Mouse (Mus musculus) urinary bladder, adult 2 months (tissue): Measurements from ENCODE around the gene Reep3. TPM values are rescaled to one million over a fixed set of nuclear protein-coding genes. Genes with fewer than 3 reads are reported as not detected.
"Not testable (repeated sequence)": the region's sequence is repeated elsewhere in the genome, so short reads cannot be mapped to it uniquely, and the experiment has no call there.

Experiments used
- DNase-seq: peaks from one replicate; pipeline ENCODE4 v3.0.0; 2022; ENCODE audit warnings: low spot score
- polyA plus RNA-seq: library from polyadenylated mRNA; depleted of rRNA; stranded (reverse); fragments of >200 nt; gene quantifications from 2 replicates; pipeline ENCODE4 v1.2.3, GENCODE M21; 2012

Reep3 gene
- polyA plus RNA-seq, 1 experiment: 50.7 TPM

DNA sequence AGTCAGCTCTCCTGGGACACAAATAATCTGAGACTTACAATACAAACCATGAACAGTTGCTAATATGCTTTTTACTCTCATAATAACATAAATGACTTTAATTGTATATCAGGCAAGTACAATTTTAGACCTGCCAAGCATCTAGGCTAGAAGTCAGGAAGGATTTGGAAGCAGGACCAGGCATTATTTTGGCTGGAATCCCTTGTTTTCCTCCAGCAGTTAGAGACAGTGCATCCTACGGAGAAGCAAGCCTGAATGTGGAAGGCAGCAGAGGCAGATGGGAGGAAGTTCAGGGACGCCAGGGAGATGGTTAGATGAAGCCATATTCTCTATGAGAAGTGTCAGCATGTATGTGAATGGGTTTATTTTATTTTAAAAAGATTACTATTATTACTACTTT lies 79.4 kb downstream of the Reep3 start:
- no peak for DNase-seq

DNA sequence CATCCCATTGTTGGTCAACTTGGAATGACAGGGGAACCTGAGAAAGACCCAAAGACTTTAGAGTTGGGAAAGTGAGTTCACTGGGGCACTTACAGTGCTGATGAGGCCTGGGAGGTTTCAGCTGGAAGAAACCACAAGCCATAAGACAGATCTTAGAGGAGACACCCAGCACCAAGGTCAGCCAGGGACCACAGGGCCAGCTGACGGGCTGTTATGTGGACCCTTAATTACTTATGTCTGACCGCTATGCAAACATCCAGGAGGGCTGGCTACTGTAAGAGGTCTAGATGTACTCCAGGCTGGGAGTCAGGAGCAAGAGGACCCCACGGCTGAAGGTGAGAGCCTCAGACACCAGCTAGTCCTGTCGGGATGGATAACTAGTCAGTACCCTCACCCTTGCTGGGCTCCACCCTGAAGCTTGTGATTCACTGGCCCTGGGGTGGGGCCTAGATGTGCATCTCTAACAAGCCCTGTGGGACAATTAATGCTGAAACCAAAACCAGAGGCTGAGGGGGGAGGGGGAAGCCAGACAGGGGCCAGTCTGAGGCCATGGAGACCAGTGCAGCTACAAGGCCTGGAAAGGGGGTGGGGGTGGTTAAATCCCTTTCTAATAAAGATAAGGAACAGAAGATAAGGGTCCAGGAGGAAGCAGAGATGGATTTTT lies 80.0 kb downstream of the Reep3 start:
- DNase-seq: no peak

DNA sequence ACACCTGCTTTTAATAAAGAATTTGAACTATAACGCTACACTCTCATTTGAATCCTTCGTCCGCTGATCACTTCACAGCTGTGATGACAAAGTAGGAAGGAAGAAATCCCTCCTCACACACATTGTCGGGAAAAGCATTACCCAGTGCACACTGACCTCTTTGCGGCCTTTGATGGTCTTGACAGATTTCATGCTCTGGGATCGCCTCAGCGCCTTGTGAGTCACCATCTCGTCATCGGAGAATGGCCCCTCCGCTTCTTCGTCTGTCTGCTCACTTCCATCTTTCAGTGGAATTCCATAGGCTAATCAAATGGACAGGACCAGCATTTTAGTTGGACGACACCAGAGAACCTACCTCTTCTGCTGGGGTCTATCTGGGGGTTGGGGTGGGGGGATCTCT lies 82.0 kb downstream of the Reep3 start:
- no peak for DNase-seq

DNA sequence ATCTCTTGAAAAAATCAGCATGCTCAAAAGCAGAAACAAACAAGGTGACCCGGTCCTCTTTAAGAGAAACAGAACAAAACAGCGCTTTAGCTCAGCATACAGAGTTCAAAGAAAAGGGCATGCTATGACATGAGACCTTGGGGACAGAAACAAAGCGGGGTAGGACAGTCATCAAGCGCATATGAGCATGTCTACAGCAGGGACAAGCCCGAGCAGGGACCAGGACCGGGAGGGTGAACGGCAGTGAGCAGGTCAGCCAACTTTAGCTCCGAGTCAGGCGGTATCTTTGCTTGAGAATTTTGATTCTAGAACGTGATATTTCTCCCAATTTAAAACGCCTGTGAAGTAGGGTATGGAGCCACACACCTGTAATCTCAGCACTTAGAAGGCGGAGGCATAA lies 86.2 kb downstream of the Reep3 start:
- no peak for DNase-seq

DNA sequence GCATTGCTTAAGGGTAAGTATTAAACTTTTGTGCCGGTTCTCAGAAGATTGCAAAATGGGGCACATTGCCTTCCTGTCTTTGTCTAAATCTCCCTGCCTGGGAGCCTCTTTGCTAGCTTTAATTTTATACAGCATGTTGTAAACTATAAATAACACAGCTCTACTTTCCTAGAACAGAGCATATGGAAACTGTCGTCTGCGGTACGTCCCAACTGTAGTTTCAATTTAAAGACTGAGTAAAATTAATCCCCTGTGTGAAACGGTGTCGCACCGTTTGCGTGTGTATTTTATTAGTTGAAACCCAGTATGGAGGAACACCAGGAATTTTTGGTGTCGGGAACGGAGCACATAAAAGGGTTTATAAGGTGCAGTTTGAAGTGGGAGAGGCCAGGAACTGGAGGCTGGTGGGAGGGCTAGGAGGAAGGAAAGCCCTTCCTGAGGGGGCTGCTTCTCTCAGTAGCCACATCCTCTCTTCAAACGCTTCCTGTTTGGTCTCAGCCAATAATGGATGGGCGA lies 92.2 kb downstream of the Reep3 start:
- DNase-seq: no peak

DNA sequence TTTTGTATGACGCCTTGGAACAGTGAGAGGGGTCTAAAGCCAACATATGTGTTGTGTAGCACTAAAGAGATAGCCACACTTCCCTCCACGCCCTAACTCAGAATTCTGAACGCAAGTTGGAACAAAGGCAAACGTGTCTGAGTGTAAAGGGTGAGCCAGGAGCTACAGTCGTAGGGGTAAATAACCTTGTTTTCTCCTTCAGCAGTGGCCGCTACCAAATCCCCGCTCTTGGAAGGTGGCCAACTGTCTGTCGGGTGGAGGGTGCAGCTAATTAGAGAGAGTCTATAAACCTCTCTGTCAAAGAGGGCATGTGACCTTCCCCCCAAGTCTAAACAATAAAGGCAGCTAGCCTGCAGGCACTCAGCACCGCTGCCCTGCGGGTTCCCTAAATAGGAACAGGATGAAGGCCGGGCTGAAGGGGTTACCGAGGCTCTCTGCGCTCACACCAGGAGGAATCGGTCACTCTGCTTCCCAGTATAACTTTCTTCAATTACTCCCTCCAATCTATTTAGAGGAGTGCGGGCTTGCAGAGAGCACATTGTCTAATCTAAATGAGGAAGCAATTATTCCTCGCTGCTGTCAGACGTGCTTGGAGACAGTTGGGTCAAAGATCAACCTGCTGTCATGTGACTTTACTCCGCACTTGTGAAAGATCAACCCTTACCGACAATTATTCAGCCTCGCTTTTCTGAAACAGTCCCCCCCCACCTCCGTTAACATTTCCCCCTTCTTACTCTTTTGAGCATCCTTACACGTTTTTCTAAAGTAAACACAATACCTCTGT lies 92.8 kb downstream of the Reep3 start:
- peak; percentile 55 for DNase-seq

DNA sequence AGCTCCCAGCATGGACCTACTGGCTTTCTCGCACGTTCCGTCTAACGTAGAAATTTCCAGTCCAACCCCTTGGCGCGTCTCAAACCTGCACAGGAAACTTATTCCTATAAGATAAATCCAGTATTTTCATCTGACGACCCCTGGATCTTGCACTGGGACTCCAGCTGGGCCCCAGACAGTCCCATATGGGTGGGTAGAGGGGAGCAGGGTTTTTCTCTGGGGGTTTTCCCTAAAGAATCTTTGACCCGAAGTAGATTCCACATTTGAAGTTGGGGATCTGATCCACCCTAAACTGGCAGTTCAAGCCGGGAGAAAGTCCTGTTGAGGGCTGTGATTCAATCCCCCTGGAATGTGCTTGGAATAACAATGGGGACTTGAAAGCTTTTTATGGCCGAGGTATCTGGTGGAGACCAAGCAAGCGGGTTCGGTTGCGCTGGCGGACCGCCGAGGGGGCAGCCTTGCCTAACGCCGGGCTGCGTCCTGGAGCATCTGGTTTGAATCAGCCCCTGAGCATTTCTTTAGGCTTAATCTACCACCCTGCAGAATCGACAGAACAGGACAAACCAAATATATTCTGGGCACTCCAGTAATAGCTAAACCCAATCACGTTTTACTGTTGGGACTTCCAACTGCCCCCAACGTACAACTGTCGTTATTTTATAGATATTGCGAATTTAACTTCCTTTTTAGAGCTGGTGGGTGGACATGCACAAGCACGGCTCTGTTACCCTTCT lies 93.6 kb downstream of the Reep3 start:
- peak; percentile 58 for DNase-seq

DNA sequence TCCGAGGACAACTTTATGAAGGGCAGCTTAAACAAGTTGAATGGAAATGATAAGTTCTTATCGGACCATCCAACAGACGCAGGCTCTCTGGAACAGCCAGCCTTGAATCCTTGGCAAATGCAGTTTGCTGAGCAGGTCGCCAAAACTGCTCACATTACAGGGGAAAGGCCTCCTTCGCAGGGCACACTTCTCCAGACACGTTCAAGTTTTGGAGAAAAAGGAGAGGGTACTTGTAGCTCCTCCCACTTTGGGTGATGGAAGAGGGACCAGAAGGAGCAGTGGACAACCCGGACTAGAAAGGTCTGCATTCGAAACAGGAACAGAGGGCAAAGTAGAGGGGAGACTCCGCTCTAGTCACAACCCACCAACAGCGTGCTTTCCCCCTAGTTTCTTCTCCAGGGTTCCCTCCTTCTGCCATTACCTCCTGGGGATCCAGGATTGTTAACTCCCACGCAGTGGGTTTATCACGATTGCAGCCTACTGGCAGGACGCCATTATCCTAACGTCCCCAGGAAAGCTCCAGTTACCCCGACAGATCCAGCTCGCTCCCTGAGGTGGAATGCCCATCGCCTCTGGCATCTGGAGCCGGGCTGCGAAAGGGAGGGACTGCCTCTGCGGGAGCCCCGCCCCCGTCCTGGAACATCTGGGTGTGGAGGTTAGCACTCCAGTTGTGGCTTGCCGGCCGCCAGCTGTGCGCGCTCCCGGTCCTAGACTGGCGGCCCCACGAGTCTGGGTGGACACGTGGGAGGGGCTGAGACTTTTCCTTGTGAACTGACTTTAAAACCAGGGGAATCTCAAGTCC lies 94.3 kb downstream of the Reep3 start:
- peak; percentile 68 for DNase-seq

DNA sequence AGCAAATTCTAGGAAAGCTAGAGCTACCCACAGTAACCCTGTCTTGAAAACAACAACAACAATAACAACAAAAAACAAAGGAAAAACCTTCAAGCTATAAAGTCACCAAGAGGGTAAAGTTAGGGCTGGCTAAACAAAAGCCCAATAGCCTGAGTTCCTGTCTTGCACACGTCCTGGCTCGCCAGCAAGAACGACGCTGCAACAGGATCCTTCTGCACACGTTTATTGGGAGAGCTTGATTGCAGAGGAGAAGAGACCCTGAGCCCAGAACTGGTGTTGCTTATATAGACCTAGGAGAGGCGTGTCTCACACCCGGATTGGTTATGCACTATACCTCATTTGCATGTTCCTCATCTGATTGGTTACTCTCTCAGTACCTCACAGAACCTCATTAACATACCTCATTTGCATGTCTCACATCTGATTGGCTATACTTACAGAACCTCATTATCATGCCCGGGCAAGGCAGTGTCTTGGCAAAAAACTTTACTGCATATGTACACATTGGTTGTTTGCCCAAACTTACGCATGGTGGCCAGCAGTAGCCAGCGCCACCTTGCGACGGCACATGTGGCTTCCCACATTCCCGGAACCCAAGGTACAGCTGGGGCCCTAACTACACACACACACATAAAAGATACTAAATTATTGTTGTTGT lies 95.7 kb downstream of the Reep3 start:
- DNase-seq: not testable (repeated sequence)

DNA sequence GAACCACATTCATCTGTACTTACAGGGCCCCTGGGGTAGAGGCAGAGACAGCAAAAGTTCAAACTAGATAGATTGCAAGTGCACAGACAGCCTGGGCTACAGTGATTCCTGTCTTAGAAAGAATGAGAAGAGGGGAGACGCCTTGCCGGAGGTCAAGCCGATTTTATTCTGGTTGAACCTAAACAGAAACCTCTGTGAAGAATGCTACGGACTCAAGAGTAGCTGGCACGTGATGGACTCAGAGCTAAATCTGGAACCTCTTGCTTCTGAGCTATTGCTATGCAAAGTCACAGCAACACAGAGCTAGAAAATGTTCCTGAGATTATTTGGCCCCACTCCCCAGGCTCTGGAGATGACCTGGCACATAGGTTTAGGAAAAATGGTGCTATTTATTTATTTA lies 96.6 kb downstream of the Reep3 start:
- DNase-seq: no peak

DNA sequence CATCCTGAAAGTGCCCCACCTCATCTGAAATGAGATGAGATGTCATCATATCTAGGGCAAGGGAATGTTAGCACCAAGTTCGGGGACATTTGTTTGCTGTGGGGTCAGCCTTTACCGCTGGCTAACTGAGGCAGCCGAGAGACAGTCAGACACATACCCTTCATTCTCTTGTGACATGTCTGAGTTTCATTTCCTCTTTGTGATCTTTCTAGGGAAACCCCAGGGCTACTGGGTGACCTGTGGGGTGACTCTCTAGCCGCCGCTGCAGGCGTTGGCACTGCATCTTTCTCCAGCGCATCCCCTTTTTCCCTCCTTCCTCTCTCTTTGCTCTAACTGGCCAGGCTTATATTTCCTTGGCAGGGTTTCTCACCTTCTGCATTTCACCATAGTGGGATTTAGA lies 98.0 kb downstream of the Reep3 start:
- DNase-seq: no peak

DNA sequence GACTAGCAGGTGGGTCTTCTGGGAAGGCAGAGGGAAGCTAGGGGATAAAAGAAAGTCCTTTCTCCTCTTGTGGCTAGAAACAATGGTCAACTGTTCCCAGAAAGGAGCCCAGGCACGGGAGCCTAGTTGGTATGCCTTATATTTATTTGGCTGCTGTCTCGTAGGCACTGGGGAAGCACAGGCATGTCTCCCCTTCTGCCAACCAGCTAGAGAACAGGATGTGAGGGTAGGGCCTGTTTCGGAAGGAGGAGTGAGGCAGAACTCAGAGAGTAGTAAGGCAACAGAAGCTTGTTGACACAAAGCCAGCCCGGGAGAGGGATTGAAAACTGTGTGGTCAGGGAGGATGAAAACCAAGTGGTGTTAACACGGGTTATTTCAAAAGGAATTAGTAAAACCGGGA lies 101.6 kb downstream of the Reep3 start:
- DNase-seq: no peak

DNA sequence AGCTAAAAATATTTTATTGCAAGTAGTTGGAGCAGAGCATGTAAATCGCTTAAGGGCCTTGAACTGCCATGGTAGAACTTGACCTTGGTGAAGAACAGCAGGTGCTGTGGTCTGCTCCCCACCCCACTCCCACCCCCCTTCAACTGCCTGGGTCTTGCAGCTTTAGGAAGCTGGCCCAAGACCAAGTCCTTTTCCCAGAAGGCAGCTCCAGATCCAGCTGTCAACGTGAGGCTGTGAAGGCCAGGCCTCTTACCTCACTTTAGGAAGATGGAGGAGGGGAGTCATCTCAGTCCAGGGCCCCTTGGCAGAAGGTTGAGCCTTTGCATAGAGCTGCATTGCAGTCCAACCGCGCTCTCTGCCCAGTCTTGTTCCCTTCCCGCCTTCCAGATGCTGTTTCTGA lies 102.3 kb downstream of the Reep3 start:
- no peak for DNase-seq

DNA sequence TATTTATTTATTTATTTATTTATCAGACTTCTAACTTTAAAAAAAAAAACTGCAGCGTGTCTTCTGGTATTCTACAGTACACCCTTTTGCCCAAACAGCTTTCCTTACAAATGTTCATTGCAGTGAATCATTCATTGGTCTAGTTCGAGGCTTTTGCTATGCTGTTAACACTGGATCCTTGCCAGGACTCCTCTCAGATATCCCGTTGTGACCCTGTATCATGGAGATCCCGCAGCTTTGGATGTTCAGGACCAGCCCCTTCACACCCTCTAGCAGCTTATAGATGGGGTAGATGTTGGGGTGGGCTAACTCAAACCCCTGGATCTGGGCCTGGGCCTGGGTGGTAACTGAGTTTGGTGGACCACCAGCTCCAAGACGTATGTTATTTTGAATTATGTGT lies 104.2 kb downstream of the Reep3 start:
- DNase-seq: no peak

DNA sequence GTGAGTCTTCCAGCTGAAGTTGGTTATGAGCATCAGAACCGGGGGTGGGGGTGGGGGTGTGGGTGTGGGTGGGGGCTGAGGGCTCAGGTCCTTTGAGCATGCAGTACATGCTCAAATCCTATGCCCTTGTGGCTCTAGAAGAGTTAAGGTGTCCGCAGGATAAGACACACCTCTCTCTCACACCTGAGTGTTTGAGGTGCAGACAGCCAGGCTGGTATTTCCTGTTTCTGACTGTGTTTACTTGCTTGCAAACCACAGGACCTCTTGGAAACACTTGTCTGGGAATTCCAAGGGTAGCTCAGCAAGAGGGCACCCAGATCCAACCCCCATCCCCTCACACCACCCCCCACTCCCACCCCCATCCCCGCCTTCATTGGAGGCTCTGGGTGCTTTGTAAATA lies 106.2 kb downstream of the Reep3 start:
- no peak for DNase-seq

DNA sequence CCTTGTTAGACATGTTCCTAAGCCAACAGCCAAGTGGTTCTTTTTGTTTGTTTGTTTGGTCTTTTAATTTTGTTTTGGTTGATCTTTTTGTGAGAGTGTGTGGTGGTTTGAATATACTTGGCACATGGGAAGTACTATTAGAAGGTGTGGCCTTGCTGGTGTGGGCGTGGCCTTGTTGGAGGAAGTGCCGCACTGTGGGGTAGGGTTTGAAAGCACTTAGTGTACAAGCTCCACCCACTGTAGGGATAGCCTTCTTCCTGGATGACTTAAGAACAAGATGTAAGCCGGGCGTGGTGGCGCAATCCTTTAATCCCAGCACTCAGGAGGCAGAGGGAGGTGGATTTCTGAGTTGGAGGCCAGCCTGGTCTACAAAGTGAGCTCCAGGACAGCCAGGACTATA lies 113.7 kb downstream of the Reep3 start:
- DNase-seq: no peak

DNA sequence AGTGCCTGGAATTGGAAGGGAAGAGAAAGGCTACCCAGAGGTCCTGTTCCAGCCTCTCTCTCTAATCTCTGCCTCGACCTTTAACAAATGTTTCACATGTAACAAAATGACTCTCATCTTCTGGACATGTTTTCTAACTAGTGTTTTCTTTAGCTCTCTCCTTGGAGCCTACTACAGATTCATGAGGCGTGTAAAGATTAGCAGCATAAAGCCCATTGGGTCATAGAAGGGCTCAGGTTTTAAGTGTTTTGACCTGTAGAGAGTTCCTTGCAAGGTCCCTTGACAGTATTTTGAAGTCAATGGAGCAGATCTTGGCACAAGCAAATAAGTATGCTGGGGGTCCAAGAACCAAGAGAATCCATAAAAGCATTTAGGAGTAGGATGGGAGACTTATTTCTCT lies 118.5 kb downstream of the Reep3 start:
- no peak for DNase-seq

DNA sequence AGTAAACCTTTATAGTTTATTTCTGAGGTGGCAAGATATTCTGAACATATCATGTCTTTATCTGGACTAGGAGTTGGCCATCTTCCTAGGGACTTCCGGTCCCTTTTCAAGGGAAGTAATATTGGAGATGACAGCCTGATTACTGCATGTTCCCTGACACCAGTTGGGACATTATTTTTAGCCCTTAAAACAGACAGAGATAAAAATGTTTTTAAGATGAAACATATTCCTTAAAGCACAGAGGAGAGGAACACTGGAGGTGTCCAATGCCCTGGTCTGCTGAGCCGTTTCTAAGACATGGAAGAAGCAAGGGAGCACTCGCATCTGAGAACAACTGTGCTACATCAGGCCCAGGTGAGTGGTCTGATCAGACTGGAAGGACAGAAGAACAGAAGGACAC lies 119.7 kb downstream of the Reep3 start:
- no peak for DNase-seq

DNA sequence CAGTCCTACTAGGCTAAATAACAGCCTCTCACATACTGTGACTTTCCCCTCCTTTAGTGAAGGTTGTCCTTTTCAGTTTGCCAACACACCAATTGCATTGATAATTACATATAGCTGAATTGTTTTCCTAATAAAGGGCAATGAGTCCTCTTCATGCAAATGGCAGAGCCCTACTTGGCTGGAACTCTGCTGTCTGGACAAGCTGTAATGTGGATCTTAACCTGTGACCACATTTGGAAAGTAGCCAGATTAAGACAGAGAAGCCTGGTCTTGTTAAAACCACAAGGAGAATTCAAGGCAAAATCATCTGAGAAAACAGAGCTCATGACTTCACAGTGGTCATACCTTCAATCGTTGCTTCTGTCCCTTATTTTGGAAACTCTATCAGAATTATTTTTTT lies 121.3 kb downstream of the Reep3 start:
- DNase-seq: no peak

DNA sequence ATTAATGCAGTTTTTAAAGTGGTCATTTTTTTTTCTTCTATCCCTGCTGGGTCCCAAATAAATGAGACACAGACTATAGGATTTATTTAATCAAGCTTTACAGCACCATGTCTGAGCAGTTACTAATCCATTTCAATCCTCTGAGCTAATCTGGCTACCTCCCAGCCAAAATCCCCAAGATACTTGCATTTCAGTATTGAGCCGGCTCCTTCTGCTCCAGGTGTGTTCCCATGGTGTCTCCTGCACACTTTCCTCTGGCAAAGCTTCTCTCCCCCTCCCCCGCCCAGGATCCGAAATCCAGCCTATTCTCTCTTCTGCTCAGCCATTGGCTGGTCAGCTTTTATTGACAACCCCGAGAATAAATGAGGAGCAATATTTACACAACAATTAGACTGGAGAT lies 122.3 kb downstream of the Reep3 start:
- DNase-seq: no peak

DNA sequence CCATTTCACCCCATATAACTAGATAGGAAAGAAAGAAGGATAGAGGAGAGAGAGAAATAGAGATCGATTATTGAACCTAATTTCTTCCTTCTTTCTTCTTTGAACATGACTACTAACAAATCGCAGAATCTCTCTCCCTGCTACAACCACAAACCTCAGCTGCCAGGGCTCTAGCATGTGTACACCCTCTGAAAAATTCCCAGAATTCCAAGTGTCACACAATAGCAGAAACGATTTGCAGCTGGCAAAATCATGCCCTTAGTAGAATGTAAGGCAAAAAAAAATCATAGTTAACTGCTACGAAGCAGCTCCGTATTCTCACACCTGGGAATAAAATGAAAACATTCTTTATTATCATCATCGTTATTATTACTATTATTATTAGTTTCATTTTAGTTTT lies 122.9 kb downstream of the Reep3 start:
- DNase-seq: no peak
